In genomic region chr3:127363512-127363911, GRCm38 (mm10) we compare ENCODE assay signal across 11 mouse cellular contexts.
DNase-seq lines count a peak whose midpoint lies in the region; ATAC-seq and TF ChIP-seq lines count a peak whose summit lies in the region.
"Had no signal": no experiment of that assay in that cellular context is flagged by ENCODE, and none has a peak within 500 bp of the region (broad histone marks: within the 10 kb centered on the region; RNA-seq: fewer than 3 reads in every experiment).

No protein-coding gene starts in this region.

- DNase-seq in forebrain, embryonic 14.5 days (ENCODE audit: low spot score): peak; percentile 44
- DNase-seq in left cerebral cortex, adult 2 months (ENCODE audit: extremely low spot score in 1 of 2, low spot score in 2 of 2): no peak
- no peak for DNase-seq in left cerebral cortex, postnatal 36 days (ENCODE audit: low spot score in 2 of 2)
- DNase-seq in brain, adult 2 months (ENCODE audit: low read depth, low spot score): peak; percentile 61
- DNase-seq in hindbrain, postnatal 0 days (ENCODE audit: low spot score): peak; percentile 58
- DNase-seq in kidney, postnatal 36 days: no peak
- no peak for DNase-seq in lung, postnatal 4 days
- DNase-seq: kidney, adult 11 months had no signal

- no peak overlapping the region for H3K4me3 ChIP-seq in forebrain, embryonic 14.5 days (ENCODE audit: low read depth, low read length)
- H3K4me3 ChIP-seq in forebrain, embryonic 15.5 days: no peak overlapping the region
- H3K4me3 ChIP-seq in left cerebral cortex, adult 2 months: no peak overlapping the region
- H3K4me3 ChIP-seq in hindbrain, postnatal 0 days (ENCODE audit: low read length): no peak overlapping the region
- H3K4me3 ChIP-seq: heart, embryonic 13.5 days; liver, embryonic 12.5 days had no signal

- no peak; the same call in 1 of the 2 replicates for ATAC-seq in forebrain, embryonic 14.5 days
- ATAC-seq in forebrain, embryonic 15.5 days (replicated peaks): no peak; the same call in 1 of the 2 replicates
- peak; percentile 81 for ATAC-seq in hindbrain, postnatal 0 days
- ATAC-seq: liver, embryonic 12.5 days had no signal

- H3K9me3 ChIP-seq in forebrain, embryonic 14.5 days (replicated peaks; ENCODE audit: control insufficient read depth, low read length): no peaks in the 10 kb centered on the region
- H3K9me3 ChIP-seq in forebrain, embryonic 15.5 days: no peaks in the 10 kb centered on the region
- no peaks in the 10 kb centered on the region for H3K9me3 ChIP-seq in hindbrain, postnatal 0 days (ENCODE audit: low read length)
- H3K9me3 ChIP-seq: heart, embryonic 13.5 days; liver, embryonic 12.5 days had no signal

- no peaks in the 10 kb centered on the region for H3K36me3 ChIP-seq in forebrain, embryonic 14.5 days (ENCODE audit: control insufficient read depth, insufficient read depth, low read length)
- no peaks in the 10 kb centered on the region for H3K36me3 ChIP-seq in forebrain, embryonic 15.5 days
- H3K36me3 ChIP-seq in hindbrain, postnatal 0 days (ENCODE audit: insufficient read depth, low read length): no peaks in the 10 kb centered on the region
- H3K36me3 ChIP-seq: heart, embryonic 13.5 days; liver, embryonic 12.5 days had no signal

- no peak overlapping the region for H3K9ac ChIP-seq in forebrain, embryonic 14.5 days (ENCODE audit: low read length)
- H3K9ac ChIP-seq in forebrain, embryonic 15.5 days (replicated peaks): no peak overlapping the region
- H3K9ac ChIP-seq in hindbrain, postnatal 0 days (replicated peaks; ENCODE audit: low read length): no peak overlapping the region
- H3K9ac ChIP-seq: heart, embryonic 13.5 days; liver, embryonic 12.5 days had no signal

- TF ChIP-seq CTCF in left cerebral cortex, adult 2 months (IDR thresholded peaks at IDR 0.05): no peak
- TF ChIP-seq CTCF in hindbrain, postnatal 0 days (IDR thresholded peaks at IDR 0.05; ENCODE audit: low read depth): no peak

- H3K27me3 ChIP-seq in forebrain, embryonic 14.5 days (replicated peaks; ENCODE audit: control insufficient read depth, insufficient read depth, low read length): no peaks in the 10 kb centered on the region
- no peaks in the 10 kb centered on the region for H3K27me3 ChIP-seq in forebrain, embryonic 15.5 days
- H3K27me3 ChIP-seq in hindbrain, postnatal 0 days (ENCODE audit: insufficient read depth, low read length): no peaks in the 10 kb centered on the region
- H3K27me3 ChIP-seq: heart, embryonic 13.5 days; liver, embryonic 12.5 days had no signal

- H3K4me2 ChIP-seq in forebrain, embryonic 14.5 days (ENCODE audit: low read length): no peak overlapping the region
- H3K4me2 ChIP-seq in forebrain, embryonic 15.5 days (replicated peaks): no peak overlapping the region
- no peak overlapping the region for H3K4me2 ChIP-seq in hindbrain, postnatal 0 days (ENCODE audit: low read depth, low read length)
- H3K4me2 ChIP-seq: heart, embryonic 13.5 days; liver, embryonic 12.5 days had no signal

- no peak overlapping the region for H3K27ac ChIP-seq in forebrain, embryonic 14.5 days (ENCODE audit: low read depth, low read length)
- H3K27ac ChIP-seq in forebrain, embryonic 15.5 days (replicated peaks): no peak overlapping the region
- H3K27ac ChIP-seq in left cerebral cortex, adult 2 months: peak overlapping the region; percentile 38; the same call in 1 of the 2 replicates
- H3K27ac ChIP-seq in hindbrain, postnatal 0 days: peak overlapping the region; percentile 8; the same call in 1 of the 2 replicates
- H3K27ac ChIP-seq: heart, embryonic 13.5 days; liver, embryonic 12.5 days had no signal

- intact Hi-C loops in left cerebral cortex, adult 2 months (cut with DNase I): loop anchor here (5.0 kb wide), 2 partner anchors 36 to 44 kb away; no protein-coding TSS in a partner anchor
- intact Hi-C loops in left cerebral cortex, postnatal 36 days (cut with DNase I): no loop called here

- 79% methylated on average over 15 of the region's 15 CpGs for WGBS in forebrain, embryonic 14.5 days
- WGBS in forebrain, embryonic 15.5 days: 74% methylated on average over 15 of the region's 15 CpGs
- 72% methylated on average over 15 of the region's 15 CpGs for WGBS in hindbrain, postnatal 0 days

- H3K4me1 ChIP-seq in forebrain, embryonic 14.5 days (ENCODE audit: control insufficient read depth, insufficient read depth, low read length): no peaks in the 10 kb centered on the region
- 0 out of 2 replicates have a peak, but pooled peaks cover 13% of the 10 kb centered on the region for H3K4me1 ChIP-seq in forebrain, embryonic 15.5 days
- no peaks in the 10 kb centered on the region; the same call in 1 of the 2 replicates for H3K4me1 ChIP-seq in hindbrain, postnatal 0 days (ENCODE audit: insufficient read depth, low read length)
- H3K4me1 ChIP-seq: heart, embryonic 13.5 days; liver, embryonic 12.5 days had no signal

Comparison
In these comparisons a context has a peak if more than half of its experiments do, and no peak if none do; other contexts are left out.
1. DNase-seq: peak in forebrain, embryonic 14.5 days (single experiment), brain, adult 2 months (single experiment) and hindbrain, postnatal 0 days (single experiment); none in left cerebral cortex, adult 2 months (0 of 2), left cerebral cortex, postnatal 36 days (0 of 2), kidney, postnatal 36 days (0 of 2) and lung, postnatal 4 days (0 of 2).
2. H3K27ac ChIP-seq: peak in left cerebral cortex, adult 2 months (single experiment) and hindbrain, postnatal 0 days (single experiment); none in forebrain, embryonic 14.5 days (single experiment) and forebrain, embryonic 15.5 days (single experiment).